18 mouse cellular contexts compared by ENCODE assay signal in the genomic region with DNA sequence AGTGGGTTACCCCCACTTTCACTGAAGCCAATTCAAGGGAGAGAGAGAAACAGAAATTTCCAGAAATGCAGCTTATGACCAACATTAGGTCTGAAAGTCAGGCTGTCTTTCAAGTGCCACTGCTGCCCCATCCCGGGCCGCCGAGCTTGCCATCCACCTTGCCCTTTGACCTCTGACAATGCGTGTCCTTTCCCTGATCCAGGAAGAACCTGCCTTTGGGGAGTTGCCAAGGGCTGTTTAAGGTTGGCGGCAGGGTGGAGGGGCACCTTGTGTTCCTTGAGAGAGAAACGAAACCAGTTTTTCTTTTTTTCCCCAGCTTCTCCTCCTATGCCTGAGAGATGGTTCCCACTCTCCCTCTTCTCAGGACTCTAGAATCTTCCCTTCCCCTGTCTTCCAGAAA. TPM values are rescaled to one million over a fixed set of nuclear protein-coding genes. Genes with fewer than 3 reads are reported as not detected.
"Had no signal": no experiment of that assay in that cellular context is flagged by ENCODE, and none has a peak within 500 bp of the region (broad histone marks: within the 10 kb centered on the region; RNA-seq: fewer than 3 reads in every experiment).

No protein-coding gene starts in this region.

RNA-seq across cellular contexts. Expression of a gene that starts 16.3 kb away (rescaled TPM):
- polyA plus RNA-seq: embryonic facial prominence, embryonic 10.5 days; embryonic facial prominence, embryonic 11.5 days; embryonic facial prominence, embryonic 12.5 days; embryonic facial prominence, embryonic 13.5 days; embryonic facial prominence, embryonic 14.5 days; erythroblast, embryonic 14.5 days; forebrain, embryonic 10.5 days; forebrain, embryonic 11.5 days; forebrain, embryonic 12.5 days; forebrain, embryonic 16.5 days; forebrain, postnatal 0 days had no signal

RNA-seq across cellular contexts. Expression of a gene that starts 58.3 kb away (rescaled TPM):
- polyA plus RNA-seq: cerebellum, adult 2 months; cortical plate, adult 2 months; embryonic facial prominence, embryonic 10.5 days; embryonic facial prominence, embryonic 11.5 days; embryonic facial prominence, embryonic 12.5 days; embryonic facial prominence, embryonic 13.5 days; embryonic facial prominence, embryonic 14.5 days; embryonic facial prominence, embryonic 15.5 days; erythroblast, embryonic 14.5 days; forebrain, embryonic 10.5 days; forebrain, embryonic 11.5 days; forebrain, embryonic 12.5 days; forebrain, embryonic 13.5 days; forebrain, embryonic 14.5 days; forebrain, embryonic 15.5 days; forebrain, embryonic 16.5 days; forebrain, postnatal 0 days; frontal cortex, adult 2 months had no signal
